Comparison of ENCODE assay signal across 29 mouse cellular contexts in genomic region chr3:129312511-129312910, GRCm38 (mm10). TPM values are rescaled to one million over a fixed set of nuclear protein-coding genes. Genes with fewer than 3 reads are reported as not detected.
DNase-seq lines count a peak whose midpoint lies in the region; ATAC-seq lines count a peak whose summit lies in the region.
"Had no signal": no experiment of that assay in that cellular context is flagged by ENCODE, and none has a peak within 500 bp of the region (broad histone marks: within the 10 kb centered on the region; RNA-seq: fewer than 3 reads in every experiment).

No protein-coding gene starts in this region.

- DNase-seq in heart, adult 11 months: peak; percentile 77
- peak; percentile 90 for DNase-seq in 416B (ENCODE audit: low read depth)
- no peak for DNase-seq in hindbrain, embryonic 11.5 days (ENCODE audit: low spot score)
- DNase-seq in spleen, adult 18-20 months: no peak
- DNase-seq: adrenal gland, adult 8-10 months; adrenal gland, postnatal 14 days; adrenal gland, postnatal 36 days; B cell, adult 2 months; cerebellum, adult 11 months; cerebellum, adult 18-20 months; cerebellum, adult 8-10 months; cerebellum, adult 9-11 months; cerebellum, postnatal 14 days; cerebellum, postnatal 36 days; embryo, embryonic 11 days had no signal

- no peak overlapping the region for H3K27ac ChIP-seq in heart, embryonic 11.5 days (ENCODE audit: low read depth, low read length)
- 0 out of 2 replicates have a peak overlapping the region, but pooled peaks have one; percentile 3 for H3K27ac ChIP-seq in brown adipose tissue, adult 24 weeks (replicated peaks; ENCODE audit: low read depth, low read length)
- no peak overlapping the region for H3K27ac ChIP-seq in hindbrain, embryonic 11.5 days (ENCODE audit: low read depth, low read length)
- H3K27ac ChIP-seq: embryonic facial prominence, embryonic 13.5 days; embryonic facial prominence, embryonic 15.5 days; forebrain, embryonic 10.5 days; forebrain, embryonic 12.5 days had no signal

- no peak for ATAC-seq in heart, embryonic 11.5 days (replicated peaks; ENCODE audit: insufficient number of reproducible peaks, low FRiP score, low TSS enrichment)
- no peak for ATAC-seq in hindbrain, embryonic 11.5 days (ENCODE audit: low FRiP score)
- ATAC-seq: activated CD4-positive, CD25-positive, alpha-beta regulatory T cell, adult 4 months; CD4-positive, CD25-positive, alpha-beta regulatory T cell, adult 4 months; forebrain, embryonic 14.5 days; forebrain, embryonic 16.5 days; Patski had no signal

- no peaks in the 10 kb centered on the region for H3K36me3 ChIP-seq in heart, embryonic 11.5 days (ENCODE audit: control insufficient read depth, insufficient read depth, low read length)
- H3K36me3 ChIP-seq in hindbrain, embryonic 11.5 days (ENCODE audit: control insufficient read depth, insufficient read depth, low read length): no peaks in the 10 kb centered on the region
- H3K36me3 ChIP-seq: embryonic facial prominence, embryonic 13.5 days; embryonic facial prominence, embryonic 15.5 days; forebrain, embryonic 10.5 days; forebrain, embryonic 12.5 days; G1E had no signal

- H3K4me2 ChIP-seq in heart, embryonic 11.5 days: no peak overlapping the region
- H3K4me2 ChIP-seq in hindbrain, embryonic 11.5 days (replicated peaks; ENCODE audit: low read depth, low read length): no peak overlapping the region
- H3K4me2 ChIP-seq: embryonic facial prominence, embryonic 13.5 days; embryonic facial prominence, embryonic 15.5 days; forebrain, embryonic 12.5 days had no signal

- no peak overlapping the region for H3K4me3 ChIP-seq in heart, embryonic 11.5 days (ENCODE audit: low read depth, low read length)
- H3K4me3 ChIP-seq in brown adipose tissue, adult 24 weeks (ENCODE audit: insufficient read depth, low read depth, low read length): no peak overlapping the region
- H3K4me3 ChIP-seq in hindbrain, embryonic 11.5 days (ENCODE audit: low read depth, low read length): no peak overlapping the region
- H3K4me3 ChIP-seq: embryonic facial prominence, embryonic 13.5 days; embryonic facial prominence, embryonic 15.5 days; erythroblast, embryonic 14.5 days; forebrain, embryonic 10.5 days; forebrain, embryonic 12.5 days had no signal

- 88% methylated on average over 8 of the region's 8 CpGs for WGBS in heart, embryonic 11.5 days (ENCODE audit: insufficient replicate concordance)
- 95% methylated on average over 8 of the region's 8 CpGs for WGBS in hindbrain, embryonic 11.5 days

- no peaks in the 10 kb centered on the region for H3K4me1 ChIP-seq in heart, embryonic 11.5 days (ENCODE audit: control insufficient read depth, insufficient read depth, low read length)
- H3K4me1 ChIP-seq in brown adipose tissue, adult 24 weeks (ENCODE audit: control insufficient read depth, insufficient read depth, insufficient read length, low read length): peaks cover 5% of the 10 kb centered on the region
- no peaks in the 10 kb centered on the region for H3K4me1 ChIP-seq in hindbrain, embryonic 11.5 days (replicated peaks; ENCODE audit: control insufficient read depth, insufficient read depth, low read length)
- H3K4me1 ChIP-seq: forebrain, embryonic 10.5 days; forebrain, embryonic 12.5 days had no signal

- H3K9ac ChIP-seq in heart, embryonic 11.5 days (ENCODE audit: low read depth, low read length): no peak overlapping the region
- H3K9ac ChIP-seq in hindbrain, embryonic 11.5 days (ENCODE audit: low read depth, low read length): no peak overlapping the region
- H3K9ac ChIP-seq: embryonic facial prominence, embryonic 13.5 days; embryonic facial prominence, embryonic 15.5 days; forebrain, embryonic 12.5 days had no signal

- no peaks in the 10 kb centered on the region for H3K27me3 ChIP-seq in heart, embryonic 11.5 days (ENCODE audit: control insufficient read depth, insufficient read depth, low read length)
- no peaks in the 10 kb centered on the region for H3K27me3 ChIP-seq in hindbrain, embryonic 11.5 days (ENCODE audit: control insufficient read depth, insufficient read depth, low read length)
- H3K27me3 ChIP-seq: CH12.LX; embryonic facial prominence, embryonic 13.5 days; embryonic facial prominence, embryonic 15.5 days; forebrain, embryonic 12.5 days; Patski had no signal

- H3K9me3 ChIP-seq in heart, embryonic 11.5 days (replicated peaks; ENCODE audit: control insufficient read depth, low read length): no peaks in the 10 kb centered on the region
- H3K9me3 ChIP-seq in hindbrain, embryonic 11.5 days (ENCODE audit: control insufficient read depth, low read length): no peaks in the 10 kb centered on the region
- H3K9me3 ChIP-seq: embryonic facial prominence, embryonic 13.5 days; embryonic facial prominence, embryonic 15.5 days; forebrain, embryonic 10.5 days; forebrain, embryonic 12.5 days; G1E had no signal

RNA-seq across cellular contexts. Expression of gene Enpep, which starts 20.0 kb away (rescaled TPM):
- 12.9 and 14.0 TPM in 2 replicates for polyA plus RNA-seq in heart, embryonic 11.5 days (2014; fragmentation: Nextera tagmentation; extraction: Ambion mirVana)
- polyA plus RNA-seq in brown adipose tissue, adult 24 weeks (2012; ENCODE audit: insufficient read depth, insufficient read length, missing spikeins): 13.1 and 13.4 TPM in 2 replicates
- 0.39 and 0.49 TPM in 2 replicates for polyA plus RNA-seq in hindbrain, embryonic 11.5 days (2014; fragmentation: Nextera tagmentation; extraction: Ambion mirVana)
- polyA plus RNA-seq: activated CD4-positive, CD25-positive, alpha-beta regulatory T cell, adult 4 months; erythroblast, embryonic 14.5 days; forebrain, embryonic 10.5 days; G1E had no signal

Comparison
In these comparisons a context has a peak if more than half of its experiments do, and no peak if none do; other contexts are left out.
1. DNase-seq: peak in heart, adult 11 months (single experiment) and 416B (single experiment); none in hindbrain, embryonic 11.5 days (single experiment) and spleen, adult 18-20 months (0 of 2).